Mouse (Mus musculus) mouse trophoblast stem cell (cell line): ENCODE measurements around the gene Golph3l.

ENCODE experiments used
- in situ Hi-C, 2 experiments: fragments of 300-500 bp; cut with MseI, MboI; formaldehyde crosslinking; loops; 2 replicates in 1 of 2; 3 replicates in 1 of 2; pipeline ENCODE4 v1.15.1; 2025

Gene Golph3l

DNA sequence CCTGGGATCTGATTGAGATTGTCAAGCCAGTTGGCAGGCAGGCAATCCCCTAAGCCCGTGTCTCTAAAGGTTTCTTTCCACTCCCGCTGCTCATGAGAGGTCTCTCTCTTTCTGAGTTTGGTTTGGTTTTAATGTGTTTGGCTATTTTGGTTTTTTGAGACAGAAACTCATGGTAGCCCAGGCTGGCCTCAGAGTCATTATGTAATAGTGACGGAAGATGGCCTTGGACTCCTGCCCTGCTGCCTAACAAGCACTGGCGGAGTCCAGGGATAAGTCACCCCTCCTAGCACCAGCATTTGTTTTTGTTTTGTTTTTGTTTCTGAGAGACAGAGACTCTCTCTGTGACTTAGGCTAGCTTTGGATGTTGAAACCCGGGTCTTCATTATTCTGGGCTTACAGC is 66.7 kb downstream of the Golph3l start:
- in situ Hi-C loops: no loop called here

- in situ Hi-C loops: no loop called here
Observed at GRCm38 (mm10) chr3:95657108-95657507, 68.4 kb downstream of the Golph3l start.

DNA sequence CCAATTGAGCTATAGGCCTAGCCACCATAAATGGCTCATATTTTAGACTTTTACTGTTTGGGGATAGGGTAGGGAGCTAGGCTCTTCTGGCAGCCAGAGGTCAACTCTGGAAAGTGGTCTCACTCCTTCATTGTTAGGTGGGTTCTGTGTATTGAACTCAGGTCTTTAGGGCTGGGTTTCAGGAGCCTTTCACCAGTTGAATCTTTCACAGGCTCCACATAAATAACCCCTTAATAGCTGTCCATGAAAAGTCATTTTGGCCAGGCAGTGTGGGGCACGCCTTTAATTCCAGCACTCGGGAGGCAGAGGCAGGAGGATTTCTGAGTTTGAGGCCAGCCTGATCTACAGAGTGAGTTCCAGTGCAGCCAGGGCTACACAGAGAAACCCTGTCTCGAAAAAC is 69.0 kb downstream of the Golph3l start:
- in situ Hi-C loops: no loop called here

DNA sequence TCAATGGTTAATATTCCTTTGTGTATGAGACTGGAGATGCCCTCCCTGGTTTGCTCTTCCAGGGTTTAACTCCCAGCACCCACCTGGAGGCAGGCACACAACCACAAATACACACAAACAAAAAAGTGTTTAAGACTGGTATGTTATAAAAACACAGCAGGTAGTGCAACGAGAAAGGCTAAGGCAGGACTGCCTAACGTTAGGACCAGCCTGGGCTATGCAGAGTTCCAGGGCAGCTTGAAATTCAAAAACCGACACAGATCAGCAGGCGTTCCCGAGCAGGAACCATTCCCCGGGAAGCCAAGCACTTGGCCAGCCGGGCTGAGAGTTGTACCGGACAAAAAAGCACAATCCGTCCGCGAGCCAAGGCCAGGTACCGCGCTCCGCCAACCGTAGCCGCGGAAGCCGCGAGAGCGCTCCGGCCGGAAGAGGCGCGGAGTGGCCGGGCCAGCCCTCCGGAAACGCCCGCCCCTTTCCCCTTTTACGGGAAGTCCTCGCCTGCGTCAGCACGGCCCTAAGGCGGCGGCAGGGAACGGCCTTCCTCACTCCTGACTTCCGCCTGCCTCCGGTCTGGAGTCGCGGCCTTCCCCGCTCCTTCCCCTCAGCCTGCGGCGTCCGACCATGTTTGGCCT is 69.6 kb downstream of the Golph3l start, which contains the start of gene Mcl1:
Gene Mcl1, plus strand, starts transcription at position 553 of the 632 bp plus-strand sequence.
- in situ Hi-C loops: no loop called here

- in situ Hi-C loops: no loop called here
Observed at GRCm38 (mm10) chr3:95658868-95659712, 70.4 kb downstream of the Golph3l start.

DNA sequence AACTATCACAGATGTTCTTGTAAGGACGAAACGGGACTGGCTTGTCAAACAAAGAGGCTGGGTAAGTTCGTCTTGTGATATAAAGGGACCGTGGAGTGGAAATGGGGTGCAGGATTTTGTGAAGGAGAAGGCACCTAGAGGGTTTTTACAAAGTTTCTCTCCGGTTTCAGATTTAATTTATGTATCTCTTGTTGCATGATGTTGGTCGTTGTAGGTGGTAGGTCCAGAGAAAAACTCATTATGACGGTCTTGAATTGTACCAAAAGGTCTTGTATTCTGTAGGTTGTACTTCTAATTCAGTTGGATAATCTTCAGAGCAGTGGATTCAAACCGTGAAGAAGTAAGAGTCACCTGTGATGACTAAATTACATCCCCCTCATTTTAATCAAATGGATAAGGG is 71.2 kb downstream of the Golph3l start:
- in situ Hi-C loops: no loop called here

DNA sequence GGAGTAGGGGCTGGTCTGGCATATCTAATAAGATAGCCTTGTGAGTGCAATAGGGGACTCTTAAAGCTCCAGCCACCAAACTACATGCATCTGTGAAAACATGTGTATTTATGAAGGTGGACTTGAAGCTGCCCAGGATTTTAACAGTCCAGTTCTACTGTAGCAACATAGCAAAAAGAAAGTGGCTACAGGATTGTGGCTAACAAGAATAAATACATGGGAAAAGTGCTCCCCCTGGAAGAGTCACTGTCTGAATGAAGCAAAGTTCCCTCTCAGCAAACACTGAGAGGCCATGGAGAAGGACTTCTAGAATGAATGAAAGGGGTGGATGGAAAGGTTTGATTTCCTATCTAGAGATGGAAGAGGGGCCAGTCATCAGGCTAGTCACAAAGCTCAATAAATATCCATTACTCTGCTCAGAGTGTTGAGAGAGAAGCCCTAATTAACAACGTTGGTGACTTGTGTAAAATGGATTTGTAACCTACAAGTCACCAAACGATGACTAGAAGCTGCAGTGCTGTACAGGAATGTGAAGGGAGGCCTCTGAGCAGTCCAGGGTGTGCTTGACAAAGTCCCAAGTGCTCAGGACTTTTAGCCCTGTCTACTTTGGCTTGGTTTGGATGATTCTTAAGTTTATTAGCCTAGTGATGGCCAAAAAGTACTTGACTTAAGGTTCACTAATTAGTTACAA is 72.2 kb downstream of the Golph3l start:
- in situ Hi-C loops: no loop called here

DNA sequence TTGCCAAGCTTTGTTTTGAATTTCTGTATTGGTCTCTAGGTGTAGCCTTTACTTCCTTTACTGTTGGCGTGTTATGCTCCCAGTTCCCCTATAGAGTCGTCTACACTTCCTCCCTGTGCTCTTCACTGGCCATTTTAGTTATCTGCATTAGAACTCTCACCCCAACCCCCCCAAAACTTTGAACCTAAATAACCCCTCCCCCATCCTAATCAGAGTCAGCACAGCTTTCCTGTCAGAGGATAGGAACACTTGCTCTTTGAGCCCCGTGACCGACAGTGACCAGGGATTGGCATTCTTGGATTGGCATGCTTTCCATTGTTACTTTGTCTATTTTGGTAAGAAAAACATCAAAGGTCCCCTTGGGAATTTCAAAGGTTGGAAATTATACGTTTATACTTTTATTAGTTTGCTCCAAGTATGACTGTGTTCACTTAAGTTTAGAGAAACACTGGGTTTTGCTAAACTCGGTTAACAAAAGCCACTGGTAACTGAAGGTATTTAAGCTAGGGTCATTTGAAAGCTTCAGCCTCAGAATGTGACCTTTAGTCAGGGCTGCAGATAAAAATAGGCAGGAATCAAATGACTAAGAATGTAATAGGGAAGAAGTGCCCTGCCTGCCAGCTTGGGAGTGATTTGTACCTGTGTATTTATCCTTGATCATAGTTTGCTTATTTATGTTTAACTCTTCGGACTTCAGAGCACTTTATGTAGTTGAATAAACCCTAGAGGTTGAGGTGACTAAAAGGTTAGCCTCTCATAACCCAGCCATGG is 73.4 kb downstream of the Golph3l start:
- in situ Hi-C loops: no loop called here

- in situ Hi-C loops: no loop called here
Observed at GRCm38 (mm10) chr3:95662724-95663449, 74.2 kb downstream of the Golph3l start.

DNA sequence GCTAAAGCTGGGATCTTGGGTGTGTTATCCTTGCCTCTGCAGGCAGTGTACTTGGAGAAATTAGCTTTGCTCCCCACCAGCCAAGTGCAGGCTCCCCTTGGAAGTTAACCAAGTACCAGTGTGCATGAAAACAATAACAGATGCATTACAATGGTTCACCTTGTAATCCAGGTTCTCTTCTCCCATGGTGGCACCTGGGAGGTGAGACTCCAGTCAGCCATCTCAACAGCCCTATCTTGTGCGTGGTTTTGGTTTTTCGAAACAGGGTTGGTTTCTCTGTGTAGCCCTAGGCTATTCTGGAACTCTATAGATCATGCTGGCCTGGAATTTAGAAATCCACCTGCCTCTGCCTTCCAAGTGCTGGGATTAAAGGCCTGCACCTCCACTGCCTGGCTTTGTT is 74.8 kb downstream of the Golph3l start:
- in situ Hi-C loops: no loop called here

GRCm38 (mm10) chr3:95663969-95664608 is 75.4 kb downstream of the Golph3l start:
- in situ Hi-C loops: no loop called here

DNA sequence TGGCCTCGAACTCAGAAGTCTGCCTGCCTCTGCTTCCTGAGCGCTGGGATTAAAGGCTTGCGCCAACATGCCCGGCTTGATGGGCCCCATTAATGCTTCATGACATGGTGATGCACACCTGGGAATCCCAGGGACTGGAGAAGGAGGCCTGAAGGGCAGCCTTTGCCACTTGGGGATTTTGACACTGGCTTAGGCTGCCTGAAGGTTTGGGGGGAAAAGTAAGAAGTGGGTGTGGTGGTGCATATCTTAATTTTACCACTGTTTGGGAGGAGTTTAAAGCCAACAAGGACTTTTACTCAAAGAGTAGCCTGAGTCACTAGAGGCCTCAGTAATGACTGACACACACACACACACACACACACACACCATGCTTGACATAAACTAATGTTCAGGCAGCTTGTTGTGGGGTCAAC is 76.2 kb downstream of the Golph3l start:
- in situ Hi-C loops: no loop called here

- in situ Hi-C loops: no loop called here
Observed at GRCm38 (mm10) chr3:95666124-95666844, 77.5 kb downstream of the Golph3l start.

DNA sequence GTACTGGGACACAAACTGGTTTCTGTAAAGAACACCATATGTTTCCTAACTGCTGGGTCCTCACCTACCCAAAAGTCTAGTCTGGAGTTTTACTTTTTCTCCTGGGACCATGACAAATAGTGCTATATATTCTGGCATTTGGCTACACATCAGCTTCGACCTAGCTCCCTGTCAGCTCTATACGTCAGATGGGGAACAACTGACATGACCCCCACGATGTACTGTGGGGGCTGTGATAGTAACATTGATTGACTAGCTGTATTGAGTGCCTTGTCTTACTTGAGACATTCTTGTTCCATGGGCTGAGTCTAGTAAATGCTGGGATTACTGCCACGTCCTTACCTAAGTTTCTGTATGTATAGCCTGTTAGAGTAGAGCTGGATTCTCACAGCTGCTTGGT is 78.8 kb downstream of the Golph3l start:
- in situ Hi-C loops: no loop called here

GRCm38 (mm10) chr3:95668026-95668425 is 79.3 kb downstream of the Golph3l start:
- in situ Hi-C loops: no loop called here
